Mouse (Mus musculus) E14TG2a.4 (cell line): ENCODE data around the gene Plcb4.
A peak's percentile ranks its signal among the peaks of the same experiment; 100 is the strongest.

Source experiments
- H3K27me3 ChIP-seq: 2 replicates; pipeline ENCODE4 v1.6.1; 2014; ENCODE audit warnings: low read length, control low read depth; ENCODE audit not compliant: insufficient read depth
- H3K36me3 ChIP-seq: 2 replicates; pipeline ENCODE4 v1.6.1; 2014; ENCODE audit warnings: low read length, control low read depth; ENCODE audit not compliant: insufficient read depth
- H3K4me1 ChIP-seq: replicated peaks from 2 replicates; pipeline ENCODE4 v1.6.1; 2014; ENCODE audit warnings: low read depth, low read length, control low read depth
- H3K4me3 ChIP-seq: replicated peaks from 2 replicates; pipeline ENCODE4 v1.5.1; 2014; ENCODE audit warnings: mild to moderate bottlenecking, low read length
- H3K9me3 ChIP-seq: 2 replicates; pipeline ENCODE4 v1.6.1; 2014; ENCODE audit warnings: low read length, control low read depth
- CTCF ChIP-seq: conservative IDR thresholded peaks from 2 replicates; pipeline ENCODE4 v1.5.1; 2014; ENCODE audit warnings: low read length
- NANOG ChIP-seq: IDR thresholded peaks from 2 replicates; pipeline ENCODE4 v1.6.1; 2014; ENCODE audit warnings: borderline replicate concordance, low read length, mixed read lengths
- POU5F1 ChIP-seq: IDR thresholded peaks from 2 replicates; pipeline ENCODE4 v1.6.1; 2014; ENCODE audit warnings: low read length, borderline replicate concordance

Gene Plcb4

GRCm38 (mm10) chr2:135659391-135660180 lies 775 bp downstream of the Plcb4 start:
- H3K4me1 ChIP-seq = peaks cover 48% of the 10 kb centered on the region
- peaks cover 19% of the 10 kb centered on the region for H3K36me3 ChIP-seq
- peak overlapping the region; percentile 86 for H3K4me3 ChIP-seq
- H3K9me3 ChIP-seq = no peaks in the 10 kb centered on the region
- H3K27me3 ChIP-seq = no peaks in the 10 kb centered on the region
- TF ChIP-seq POU5F1 (no peak), CTCF (no peak), NANOG (no peak)

GRCm38 (mm10) chr2:135660816-135661215 lies 2.0 kb downstream of the Plcb4 start:
- H3K9me3 ChIP-seq = no peaks in the 10 kb centered on the region
- no peak for TF ChIP-seq NANOG
- no peak overlapping the region for H3K4me3 ChIP-seq
- H3K27me3 ChIP-seq = no peaks in the 10 kb centered on the region
- H3K36me3 ChIP-seq = peaks cover 15% of the 10 kb centered on the region
- H3K4me1 ChIP-seq = peaks cover 36% of the 10 kb centered on the region

GRCm38 (mm10) chr2:135663785-135664184 lies 5.0 kb downstream of the Plcb4 start:
- peaks cover 19% of the 10 kb centered on the region for H3K4me1 ChIP-seq
- no peak overlapping the region for H3K4me3 ChIP-seq
- no peaks in the 10 kb centered on the region for H3K27me3 ChIP-seq
- H3K9me3 ChIP-seq = no peaks in the 10 kb centered on the region
- TF ChIP-seq NANOG (no peak), CTCF (peak; percentile 20; the same call in 1 of the 2 replicates), POU5F1 (no peak)
- peaks cover 27% of the 10 kb centered on the region for H3K36me3 ChIP-seq

- H3K36me3 ChIP-seq = peaks cover 30% of the 10 kb centered on the region
- H3K4me3 ChIP-seq = no peak overlapping the region
- no peaks in the 10 kb centered on the region for H3K27me3 ChIP-seq
- peaks cover 36% of the 10 kb centered on the region for H3K4me1 ChIP-seq
- no peak for TF ChIP-seq CTCF
- TF ChIP-seq NANOG = no peak
- TF ChIP-seq POU5F1 = no peak
- H3K9me3 ChIP-seq = no peaks in the 10 kb centered on the region
Measured at GRCm38 (mm10) chr2:135667496-135667895, 8.7 kb downstream of the Plcb4 start.

- Histone ChIP-seq H3K4me1 (peaks cover 40% of the 10 kb centered on the region), H3K4me3 (no peak overlapping the region)
- TF ChIP-seq CTCF (no peak), POU5F1 (no peak), NANOG (no peak)
Measured at GRCm38 (mm10) chr2:135672459-135673104, 13.8 kb downstream of the Plcb4 start.

GRCm38 (mm10) chr2:135673649-135674048 lies 14.8 kb downstream of the Plcb4 start:
- Histone ChIP-seq H3K36me3 (peaks cover 23% of the 10 kb centered on the region), H3K4me1 (peaks cover 34% of the 10 kb centered on the region), H3K9me3 (no peaks in the 10 kb centered on the region), H3K4me3 (no peak overlapping the region), H3K27me3 (no peaks in the 10 kb centered on the region)
- TF ChIP-seq POU5F1 (no peak), CTCF (no peak), NANOG (no peak)

More at GRCm38 (mm10) chr2:135672459-135673104, 13.8 kb downstream of the Plcb4 start:
- Histone ChIP-seq H3K36me3 (peaks cover 19% of the 10 kb centered on the region), H3K9me3 (no peaks in the 10 kb centered on the region), H3K27me3 (no peaks in the 10 kb centered on the region)

- peaks cover 30% of the 10 kb centered on the region for H3K4me1 ChIP-seq
- H3K9me3 ChIP-seq = no peaks in the 10 kb centered on the region
Measured at GRCm38 (mm10) chr2:135675284-135675683, 16.5 kb downstream of the Plcb4 start.

GRCm38 (mm10) chr2:135676978-135677501 lies 18.2 kb downstream of the Plcb4 start:
- no peak for TF ChIP-seq CTCF
- no peak for TF ChIP-seq NANOG
- TF ChIP-seq POU5F1 = no peak

More at GRCm38 (mm10) chr2:135675284-135675683, 16.5 kb downstream of the Plcb4 start:
- H3K4me3 ChIP-seq = no peak overlapping the region
- H3K36me3 ChIP-seq = peaks cover 23% of the 10 kb centered on the region
- no peaks in the 10 kb centered on the region for H3K27me3 ChIP-seq
- TF ChIP-seq POU5F1 (no peak), NANOG (no peak), CTCF (no peak)

More at GRCm38 (mm10) chr2:135676978-135677501, 18.2 kb downstream of the Plcb4 start:
- no peak overlapping the region for H3K4me3 ChIP-seq
- H3K36me3 ChIP-seq = peaks cover 20% of the 10 kb centered on the region
- H3K4me1 ChIP-seq = peaks cover 21% of the 10 kb centered on the region
- H3K9me3 ChIP-seq = no peaks in the 10 kb centered on the region
- no peaks in the 10 kb centered on the region for H3K27me3 ChIP-seq
